Mouse (Mus musculus): ENCODE data around the gene Odr4. TPM values are rescaled to one million over a fixed set of nuclear protein-coding genes. Genes with fewer than 3 reads are reported as not detected.

Odr4 gene
- polyA plus RNA-seq, 1 experiment from 2014 or later: 39.4 TPM

GRCm38 (mm10) chr1:150372895-150373294 is 20.0 kb downstream of the Odr4 start:
- H3K27me3 ChIP-seq (ENCODE audit: control insufficient read depth, insufficient read depth, low read length): no peaks in the 10 kb centered on the region
- H3K4me3 ChIP-seq (replicated peaks; ENCODE audit: low read length): no peak overlapping the region
- H3K4me2 ChIP-seq (ENCODE audit: low read depth, low read length): no peak overlapping the region
- ATAC-seq (ENCODE audit: insufficient read depth, low FRiP score): no peak
- WGBS: 75% methylated on average over 3 of the region's 3 CpGs
- no peaks in the 10 kb centered on the region for H3K36me3 ChIP-seq (ENCODE audit: control insufficient read depth, insufficient read depth, low read length)
- no peak overlapping the region for H3K27ac ChIP-seq (ENCODE audit: low read length)
- H3K9me3 ChIP-seq (replicated peaks; ENCODE audit: control insufficient read depth, low read length): no peaks in the 10 kb centered on the region
- no peak overlapping the region for H3K9ac ChIP-seq (ENCODE audit: low read length)
- no peaks in the 10 kb centered on the region for H3K4me1 ChIP-seq (ENCODE audit: control insufficient read depth, insufficient read depth, low read length)

DNA sequence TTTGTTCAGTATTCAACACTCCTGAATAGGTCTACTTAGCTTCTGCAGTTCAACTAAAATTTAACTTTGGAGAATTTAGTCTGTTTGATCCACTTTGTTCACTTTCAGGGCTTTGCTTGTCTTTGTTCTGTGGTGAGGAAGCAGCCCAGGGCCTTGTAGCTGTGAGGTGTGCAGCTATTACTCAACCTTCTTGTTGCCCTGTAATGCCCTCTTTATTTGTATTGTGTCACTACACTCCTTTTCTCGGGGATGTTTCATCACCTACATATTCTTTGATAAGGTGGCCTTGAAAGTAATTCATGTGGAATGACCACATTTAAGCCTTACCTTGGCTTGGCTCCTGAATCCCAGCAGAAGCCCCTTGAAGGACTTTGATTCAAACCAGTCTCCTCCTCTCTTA is 32.0 kb downstream of the Odr4 start:
- WGBS: 89% methylated on average over 1 of the region's 1 CpGs
- Histone ChIP-seq H3K27ac (ENCODE audit: low read length) (no peak overlapping the region), H3K9ac (ENCODE audit: low read length) (no peak overlapping the region), H3K9me3 (replicated peaks; ENCODE audit: control insufficient read depth, low read length) (no peaks in the 10 kb centered on the region), H3K4me3 (replicated peaks; ENCODE audit: low read length) (no peak overlapping the region), H3K4me2 (ENCODE audit: low read depth, low read length) (no peak overlapping the region), H3K4me1 (ENCODE audit: control insufficient read depth, insufficient read depth, low read length) (no peaks in the 10 kb centered on the region), H3K27me3 (ENCODE audit: control insufficient read depth, insufficient read depth, low read length) (no peaks in the 10 kb centered on the region), H3K36me3 (ENCODE audit: control insufficient read depth, insufficient read depth, low read length) (peaks cover 17% of the 10 kb centered on the region; the same call in 1 of the 2 replicates)
- ATAC-seq (ENCODE audit: insufficient read depth, low FRiP score): no peak

DNA sequence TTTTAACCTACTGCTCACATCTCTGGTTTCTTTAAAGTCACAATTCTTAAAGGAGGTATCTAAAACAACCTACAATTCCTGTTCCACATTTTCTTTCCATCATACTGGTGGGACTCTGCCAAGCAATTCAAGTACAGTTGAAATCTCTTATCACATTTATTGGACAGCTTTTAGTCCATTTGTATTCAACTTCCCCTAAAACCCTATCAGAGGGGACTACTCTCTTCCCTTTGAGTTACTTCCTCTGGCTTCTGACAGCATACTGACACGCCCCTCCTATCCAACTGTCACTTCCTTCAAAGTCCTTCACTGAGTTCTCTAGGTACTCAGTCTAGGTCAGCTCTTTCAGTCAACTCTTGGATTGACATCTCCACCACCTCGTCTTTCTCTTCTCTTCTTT is 57.8 kb downstream of the Odr4 start:
- no peak overlapping the region for H3K4me2 ChIP-seq (ENCODE audit: low read depth, low read length)
- H3K9me3 ChIP-seq (replicated peaks; ENCODE audit: control insufficient read depth, low read length): no peaks in the 10 kb centered on the region
- no peaks in the 10 kb centered on the region for H3K36me3 ChIP-seq (ENCODE audit: control insufficient read depth, insufficient read depth, low read length)
- H3K4me1 ChIP-seq (ENCODE audit: control insufficient read depth, insufficient read depth, low read length): no peaks in the 10 kb centered on the region
- H3K9ac ChIP-seq (ENCODE audit: low read length): no peak overlapping the region
- 71% methylated on average over 2 of the region's 2 CpGs for WGBS
- no peak for ATAC-seq (ENCODE audit: insufficient read depth, low FRiP score)
- H3K4me3 ChIP-seq (replicated peaks; ENCODE audit: low read length): no peak overlapping the region
- no peaks in the 10 kb centered on the region for H3K27me3 ChIP-seq (ENCODE audit: control insufficient read depth, insufficient read depth, low read length)
- H3K27ac ChIP-seq (ENCODE audit: low read length): no peak overlapping the region

DNA sequence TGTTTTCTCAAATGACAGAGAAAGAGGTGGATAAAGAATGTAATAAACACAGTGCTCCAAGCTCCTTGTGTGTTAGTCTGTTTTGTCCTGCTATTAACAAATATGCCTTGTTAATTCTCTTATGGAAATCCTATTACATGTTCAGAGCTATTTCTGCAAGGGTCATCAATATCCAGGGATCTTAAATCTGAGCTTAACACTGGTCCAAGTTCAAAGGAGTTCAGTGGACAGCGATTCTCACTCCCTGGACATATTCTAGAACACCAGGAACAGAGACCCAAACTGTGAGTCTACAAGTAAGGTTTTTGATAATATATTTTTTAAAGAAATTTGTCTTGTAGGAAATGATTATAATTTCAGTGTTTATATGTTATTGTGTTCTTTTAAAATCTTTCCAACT is 73.7 kb downstream of the Odr4 start, which contains the start of gene Pdc:
Pdc (plus strand) TSS at position 213 of the 400 bp plus-strand sequence.
- WGBS: 90% methylated on average over 1 of the region's 1 CpGs
- ATAC-seq (ENCODE audit: insufficient read depth, low FRiP score): no peak
- no peak within 1 kb of the TSS for H3K27ac ChIP-seq (ENCODE audit: low read length)
- no peaks in the 10 kb centered on the region for H3K9me3 ChIP-seq (replicated peaks; ENCODE audit: control insufficient read depth, low read length)
- no peaks in the 10 kb centered on the region for H3K4me1 ChIP-seq (ENCODE audit: control insufficient read depth, insufficient read depth, low read length)
- no peak within 1 kb of the TSS for H3K4me3 ChIP-seq (replicated peaks; ENCODE audit: low read length)
- H3K9ac ChIP-seq (ENCODE audit: low read length): no peak within 1 kb of the TSS
- no peak within 1 kb of the TSS for H3K4me2 ChIP-seq (ENCODE audit: low read depth, low read length)
- no peaks in the 10 kb centered on the region for H3K36me3 ChIP-seq (ENCODE audit: control insufficient read depth, insufficient read depth, low read length)
- H3K27me3 ChIP-seq (ENCODE audit: control insufficient read depth, insufficient read depth, low read length): no peaks in the 10 kb centered on the region

Other genes starting within 250 kb of the Odr4 start
- not detected in 2 replicates for gene Pdc, start 73.7 kb downstream of the Odr4 start, polyA plus RNA-seq (2015; fragmentation: Nextera tagmentation; extraction: Ambion mirVana)
- 117 and 129 TPM in 2 replicates for gene Tpr, start 242 bp downstream of the Odr4 start, polyA plus RNA-seq (2015; fragmentation: Nextera tagmentation; extraction: Ambion mirVana)
- 0.51 and 0.53 TPM in 2 replicates for gene Prg4, start 73.1 kb upstream of the Odr4 start, polyA plus RNA-seq (2015; fragmentation: Nextera tagmentation; extraction: Ambion mirVana)